Mouse (Mus musculus) myocyte (in vitro differentiated cells): Measurements from ENCODE around the gene Gp1ba.

Source experiments
- MAX ChIP-seq: IDR thresholded peaks from one replicate; pipeline ENCODE4 v1.6.1; 2011; ENCODE audit warnings: low read depth, mild to moderate bottlenecking, control low read depth
- MYOD1 ChIP-seq, 3 experiments: IDR thresholded peaks; one replicate each; pipeline ENCODE4 v1.6.1; 2011; ENCODE audit warnings: control low read depth in 2 of 3, low read depth in 2 of 3, mild to moderate bottlenecking in 2 of 3, moderate library complexity in 1 of 3; ENCODE audit not compliant: insufficient read length in 2 of 3, control insufficient read depth in 1 of 3
- POLR2A ChIP-seq: IDR thresholded peaks from one replicate; pipeline ENCODE4 v1.6.1; 2011; ENCODE audit warnings: low read depth, mild to moderate bottlenecking, control low read depth, moderate library complexity; ENCODE audit not compliant: insufficient read length
- POLR2AphosphoS2 ChIP-seq: IDR thresholded peaks from one replicate; pipeline ENCODE4 v1.6.1; 2011; ENCODE audit warnings: low read depth, control low read depth; ENCODE audit not compliant: insufficient read length
- USF1 ChIP-seq: IDR thresholded peaks from one replicate; pipeline ENCODE4 v1.6.1; 2011; ENCODE audit warnings: low read depth, mild to moderate bottlenecking, control low read depth, moderate library complexity

DNA sequence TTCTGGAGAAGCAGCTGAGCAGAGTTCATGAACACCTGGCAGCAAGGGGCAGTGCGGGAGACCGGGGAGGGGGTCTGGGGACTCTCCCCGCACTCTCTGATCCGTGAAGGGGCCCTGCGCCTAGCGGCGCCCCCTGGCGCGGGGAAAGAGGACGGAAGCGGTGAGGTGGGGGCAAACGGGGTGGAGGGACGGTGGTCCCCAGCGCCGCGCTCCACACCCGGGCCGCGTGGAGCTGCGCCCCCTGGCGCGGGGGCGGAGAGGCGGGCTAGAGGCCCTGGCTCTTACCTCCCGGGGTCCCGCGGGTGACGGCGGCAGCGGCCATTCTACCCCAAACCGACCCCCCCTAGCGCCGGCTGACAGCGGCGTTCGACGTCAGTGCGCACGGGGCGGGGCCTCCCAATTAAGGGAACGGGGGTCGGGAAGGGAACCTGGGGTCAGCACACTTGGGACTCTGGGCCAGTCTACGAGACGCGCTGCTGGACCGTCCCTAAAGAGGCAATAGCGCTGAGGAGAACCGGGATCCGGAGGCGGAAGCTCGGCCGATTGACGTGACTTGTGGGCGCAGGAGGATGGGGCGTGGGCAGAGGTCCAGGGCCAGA lies 48.8 kb downstream of the Gp1ba start, which contains the start of gene Camta2:
- TF ChIP-seq POLR2A, result peak; percentile 82
- no peak for TF ChIP-seq MYOD1 (IDR thresholded peaks at IDR 0.05; ENCODE audit: control insufficient read depth in 1 of 3, insufficient read length in 2 of 3, low read depth in 2 of 3)
- TF ChIP-seq MAX, result no peak
- peak; percentile 75 for TF ChIP-seq POLR2AphosphoS2
- TF ChIP-seq USF1, result no peak
